Mouse (Mus musculus): ENCODE measurements around the gene Camta1.

DNA sequence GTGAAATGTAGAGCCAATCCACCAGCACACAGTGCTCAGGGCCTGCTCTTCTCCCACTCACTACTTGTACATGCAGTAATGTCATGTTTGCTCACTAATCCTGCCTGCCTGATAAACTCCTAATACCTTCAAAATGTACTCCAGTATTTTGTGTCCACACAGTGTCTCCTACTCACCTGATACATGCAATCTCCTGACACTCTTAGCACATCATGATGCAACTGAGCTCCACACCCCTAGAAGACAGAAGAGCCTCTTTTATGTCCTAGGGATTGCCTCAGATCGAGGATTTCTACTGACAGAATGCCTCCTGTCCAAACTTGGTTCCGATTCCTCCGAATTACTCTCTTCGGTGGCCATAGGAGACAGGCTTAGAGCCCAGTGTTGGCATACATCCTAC lies 48.0 kb downstream of the Camta1 start:
- TF ChIP-seq CHD2 (IDR thresholded peaks at IDR 0.05; ENCODE audit: low read depth, low read length) (no peak), ZNF384 (IDR thresholded peaks at IDR 0.05; ENCODE audit: low read depth, low read length) (no peak)

Measured in ES-E14 (cell line).